Mouse (Mus musculus): ENCODE measurements at regions not wholly inside any gene's neighbourhood (a gene's known extent, or its start where the extent isn't known, plus 50 kb on each side); places are given as distances from the start of the nearest gene placed in this dataset.

GRCm38 (mm10) chr14:62215071-62215470, 77.3 kb upstream of the Rnaseh2b start:
- Histone ChIP-seq H3K36me3 (ENCODE audit: control insufficient read depth, insufficient read depth, low read length, poor library complexity, severe bottlenecking) (no peaks in the 10 kb centered on the region), H3K27me3 (ENCODE audit: control insufficient read depth, insufficient read depth, low read length, poor library complexity, severe bottlenecking) (no peaks in the 10 kb centered on the region)
- no peak for DNase-seq (ENCODE audit: low read depth, low spot score)

GRCm38 (mm10) chr14:62216995-62217394, 75.4 kb upstream of the Rnaseh2b start:
- Histone ChIP-seq H3K27me3 (ENCODE audit: control insufficient read depth, insufficient read depth, low read length, poor library complexity, severe bottlenecking) (no peaks in the 10 kb centered on the region), H3K36me3 (ENCODE audit: control insufficient read depth, insufficient read depth, low read length, poor library complexity, severe bottlenecking) (no peaks in the 10 kb centered on the region)
- no peak for DNase-seq (ENCODE audit: low read depth, low spot score)

GRCm38 (mm10) chr14:62217971-62218370, 74.4 kb upstream of the Rnaseh2b start:
- no peak for DNase-seq (ENCODE audit: low read depth, low spot score)
- no peaks in the 10 kb centered on the region for H3K27me3 ChIP-seq (ENCODE audit: control insufficient read depth, insufficient read depth, low read length, poor library complexity, severe bottlenecking)
- H3K36me3 ChIP-seq (ENCODE audit: control insufficient read depth, insufficient read depth, low read length, poor library complexity, severe bottlenecking) = no peaks in the 10 kb centered on the region

DNA sequence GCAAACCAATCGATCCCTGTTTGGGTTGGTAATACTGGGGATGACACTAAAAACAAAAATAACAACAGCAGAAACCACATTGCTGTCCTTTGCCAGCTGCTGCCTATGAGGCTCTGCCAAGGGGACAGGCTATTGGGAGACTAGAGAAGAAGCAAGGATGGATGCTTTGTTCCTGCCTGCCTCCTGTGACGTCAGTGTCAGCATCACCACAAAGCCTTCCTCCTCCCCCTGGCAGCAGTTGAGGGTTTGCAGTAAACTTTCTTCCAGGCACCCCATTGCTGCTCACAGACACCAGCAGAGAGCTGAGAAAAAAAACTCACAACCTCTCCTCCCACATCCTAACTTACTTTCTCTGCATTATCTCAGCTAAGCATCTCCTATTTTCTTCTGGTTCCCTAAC, 73.7 kb upstream of the Rnaseh2b start:
- Histone ChIP-seq H3K27me3 (ENCODE audit: control insufficient read depth, insufficient read depth, low read length, poor library complexity, severe bottlenecking) (no peaks in the 10 kb centered on the region), H3K36me3 (ENCODE audit: control insufficient read depth, insufficient read depth, low read length, poor library complexity, severe bottlenecking) (no peaks in the 10 kb centered on the region)
- DNase-seq (ENCODE audit: low read depth, low spot score) = no peak

- Histone ChIP-seq H3K27me3 (ENCODE audit: control insufficient read depth, insufficient read depth, low read length, poor library complexity, severe bottlenecking) (no peaks in the 10 kb centered on the region), H3K36me3 (ENCODE audit: control insufficient read depth, insufficient read depth, low read length, poor library complexity, severe bottlenecking) (no peaks in the 10 kb centered on the region)
- DNase-seq (ENCODE audit: low read depth, low spot score) = no peak
Measured at GRCm38 (mm10) chr14:62220770-62221169, 71.6 kb upstream of the Rnaseh2b start.

Measured in splenic B cell, adult 2 months (primary cell).